8 mouse cellular contexts compared by ENCODE assay signal in genomic region chr11:103116959-103117590, GRCm38 (mm10). TPM values are rescaled to one million over a fixed set of nuclear protein-coding genes. Genes with fewer than 3 reads are reported as not detected.
DNase-seq lines count a peak whose midpoint lies in the region; ATAC-seq and TF ChIP-seq lines count a peak whose summit lies in the region.

No protein-coding gene starts in this region.

- peaks cover 2 to 4% of the 10 kb centered on the region in 2 experiments; a peak in 2 of 4 replicates for H3K4me1 ChIP-seq in ES-E14 (ENCODE audit: control insufficient read depth in 2 of 2, insufficient read depth in 2 of 2, low read length in 2 of 2, poor library complexity in 1 of 2)
- H3K4me1 ChIP-seq in forebrain, embryonic 13.5 days: peaks cover 43% of the 10 kb centered on the region

- intact Hi-C loops in heart, postnatal 36 days (cut with DNase I): loop anchor here (1.0 kb wide), 2 partner anchors 15 to 42 kb away; partner anchors contain the start of gene Hexim2

- peak overlapping the region; percentile 73 to 95 for H3K4me3 ChIP-seq in ES-E14 (ENCODE audit: insufficient read depth in 1 of 2, low read depth in 1 of 2, low read length in 2 of 2, poor library complexity in 1 of 2, severe bottlenecking in 1 of 2)
- peak overlapping the region; percentile 59 for H3K4me3 ChIP-seq in forebrain, embryonic 13.5 days

- no peak overlapping the region for H3K27ac ChIP-seq in ES-E14 (ENCODE audit: insufficient read depth, low read depth, low read length, poor library complexity, severe bottlenecking)
- peak overlapping the region; percentile 74; the same call in 1 of the 2 replicates for H3K27ac ChIP-seq in forebrain, embryonic 13.5 days

- H3K9me3 ChIP-seq in ES-E14 (ENCODE audit: control insufficient read depth, insufficient read depth, low read depth, low read length): no peaks in the 10 kb centered on the region
- H3K9me3 ChIP-seq in forebrain, embryonic 13.5 days (replicated peaks): no peaks in the 10 kb centered on the region

- peak overlapping the region; percentile 80 for H3K9ac ChIP-seq in ES-E14 (ENCODE audit: insufficient read depth, low read depth, low read length, poor library complexity, severe bottlenecking)
- peak overlapping the region; percentile 79 for H3K9ac ChIP-seq in forebrain, embryonic 13.5 days

- DNase-seq in ES-E14 (ENCODE audit: low read depth, low spot score): no peak
- peak; percentile 78 to 85 for DNase-seq in heart, postnatal 36 days
- DNase-seq in layer of hippocampus, postnatal 10 days (ENCODE audit: low spot score in 2 of 2): peak; percentile 78 to 85
- DNase-seq in lung, postnatal 25 days (ENCODE audit: low spot score): peak; percentile 80
- DNase-seq in ovary, postnatal 36 days (ENCODE audit: low spot score): peak; percentile 81
- peak; percentile 87 for DNase-seq in thymus, postnatal 25 days

- peaks cover 19% of the 10 kb centered on the region for H3K27me3 ChIP-seq in forebrain, embryonic 13.5 days

- H3K36me3 ChIP-seq in ES-E14 (ENCODE audit: control insufficient read depth, insufficient read depth, low read length, poor library complexity, severe bottlenecking): peaks cover 4% of the 10 kb centered on the region
- no peaks in the 10 kb centered on the region for H3K36me3 ChIP-seq in forebrain, embryonic 13.5 days (ENCODE audit: poor library complexity, severe bottlenecking)

- in situ Hi-C loops in ES-E14 (cut with MboI; ENCODE audit: low sequenced_read_pairs in 2 of 2, unreplicated experiment in 2 of 2): no loop called here

- WGBS in forebrain, embryonic 13.5 days: under 1% methylated on average over 35 of the region's 35 CpGs

- H3K4me2 ChIP-seq in forebrain, embryonic 13.5 days: peak overlapping the region; percentile 88

- ATAC-seq in cerebellum, adult (ENCODE audit: insufficient number of reproducible peaks, low FRiP score, low TSS enrichment): peak; percentile 23; the same call in 1 of the 2 replicates
- ATAC-seq in forebrain, embryonic 13.5 days: 0 out of 2 replicates have a peak, but pooled peaks have one; percentile 3

TF ChIP-seq in ES-E14, 5 proteins besides CTCF, POLR2A, EP300 and RAD21:
- TF ChIP-seq HCFC1 (IDR thresholded peaks at IDR 0.05; ENCODE audit: borderline replicate concordance, insufficient read depth, low read length) (no peak), MAFK (IDR thresholded peaks at IDR 0.05; ENCODE audit: insufficient read depth, low read depth, low read length) (no peak), ZC3H11A (IDR thresholded peaks at IDR 0.05; ENCODE audit: borderline replicate concordance, low read depth, low read length) (no peak), ZNF384 (IDR thresholded peaks at IDR 0.05; ENCODE audit: low read depth, low read length) (no peak), CHD2 (IDR thresholded peaks at IDR 0.05; ENCODE audit: low read depth, low read length) (no peak)

RNA-seq across cellular contexts. Expression of gene Hexim1, which starts 1.0 kb away (rescaled TPM):
- total RNA-seq in ES-E14 (2012; rRNA removed): 20.0 and 29.1 TPM in 2 replicates
- polyA plus RNA-seq in forebrain, embryonic 13.5 days (2015; fragmentation: Nextera tagmentation; extraction: Ambion mirVana): 3.3 and 4.1 TPM in 2 replicates
- total RNA-seq in heart, postnatal 36 days (2021): 10 to 100 TPM; 18.0 to 20.5 TPM
- total RNA-seq in layer of hippocampus, postnatal 10 days (2021): 10 to 100 TPM; 38.0 to 38.7 TPM

RNA-seq across cellular contexts. Expression of gene Hexim2, which starts 15.2 kb away (rescaled TPM):
- 8.5 and 9.7 TPM in 2 replicates for total RNA-seq in ES-E14 (2012; rRNA removed)
- polyA plus RNA-seq in forebrain, embryonic 13.5 days (2015; fragmentation: Nextera tagmentation; extraction: Ambion mirVana): 13.4 and 13.9 TPM in 2 replicates
- 1 to 10 TPM; 2.0 to 2.1 TPM for total RNA-seq in heart, postnatal 36 days (2021)
- 10 to 100 TPM; 14.4 to 16.9 TPM for total RNA-seq in layer of hippocampus, postnatal 10 days (2021)

RNA-seq across cellular contexts. Expression of gene Acbd4, which starts 15.6 kb away (rescaled TPM):
- 14.0 and 19.7 TPM in 2 replicates for total RNA-seq in ES-E14 (2012; rRNA removed)
- 8.1 TPM in 2 replicates for polyA plus RNA-seq in forebrain, embryonic 13.5 days (2015; fragmentation: Nextera tagmentation; extraction: Ambion mirVana)
- total RNA-seq in heart, postnatal 36 days (2021): 10 to 100 TPM; 37.4 to 41.4 TPM
- 10 to 100 TPM; 63.1 to 66.1 TPM for total RNA-seq in layer of hippocampus, postnatal 10 days (2021)

RNA-seq across cellular contexts. Expression of gene Plcd3, which starts 15.6 kb away (rescaled TPM):
- total RNA-seq in ES-E14 (2012; rRNA removed): 8.0 and 13.2 TPM in 2 replicates
- 0.92 and 1.2 TPM in 2 replicates for polyA plus RNA-seq in forebrain, embryonic 13.5 days (2015; fragmentation: Nextera tagmentation; extraction: Ambion mirVana)
- total RNA-seq in heart, postnatal 36 days (2021): 10 to 100 TPM; 16.1 to 18.3 TPM
- total RNA-seq in layer of hippocampus, postnatal 10 days (2021): 10 to 100 TPM; 13.4 to 13.7 TPM

RNA-seq across cellular contexts. Expression of gene Fmnl1, which starts 53.8 kb away (rescaled TPM):
- 0.94 and 1.9 TPM in 2 replicates for total RNA-seq in ES-E14 (2012; rRNA removed)
- 0.76 and 0.92 TPM in 2 replicates for polyA plus RNA-seq in forebrain, embryonic 13.5 days (2015; fragmentation: Nextera tagmentation; extraction: Ambion mirVana)
- 10 to 100 TPM; 12.4 to 20.9 TPM for total RNA-seq in heart, postnatal 36 days (2021)
- 10 to 100 TPM; 83.4 to 87.0 TPM for total RNA-seq in layer of hippocampus, postnatal 10 days (2021)
